Mouse (Mus musculus): Measurements from ENCODE around the gene Golm1.

Golm1 gene

DNA sequence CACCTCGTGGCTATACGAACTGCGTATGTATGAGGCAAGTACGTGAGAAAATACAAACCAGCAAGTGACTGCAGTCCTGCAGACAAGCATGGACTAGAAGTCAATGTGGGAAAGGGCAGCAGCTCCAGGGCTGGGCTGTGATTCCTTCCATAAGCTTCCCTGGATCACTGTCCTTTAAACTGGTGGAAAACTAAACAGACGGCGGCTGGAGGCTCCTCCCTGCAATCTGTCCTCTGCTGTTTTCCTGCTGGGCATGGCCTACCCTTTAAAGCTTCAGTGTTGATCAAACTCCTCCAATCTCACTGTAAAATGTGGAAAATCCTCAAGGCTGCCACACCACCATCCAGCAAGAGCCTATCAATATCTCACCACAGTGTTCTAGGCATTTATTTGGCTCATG lies 27.0 kb downstream of the Golm1 start:
- CTCF ChIA-PET, result no interaction called here

DNA sequence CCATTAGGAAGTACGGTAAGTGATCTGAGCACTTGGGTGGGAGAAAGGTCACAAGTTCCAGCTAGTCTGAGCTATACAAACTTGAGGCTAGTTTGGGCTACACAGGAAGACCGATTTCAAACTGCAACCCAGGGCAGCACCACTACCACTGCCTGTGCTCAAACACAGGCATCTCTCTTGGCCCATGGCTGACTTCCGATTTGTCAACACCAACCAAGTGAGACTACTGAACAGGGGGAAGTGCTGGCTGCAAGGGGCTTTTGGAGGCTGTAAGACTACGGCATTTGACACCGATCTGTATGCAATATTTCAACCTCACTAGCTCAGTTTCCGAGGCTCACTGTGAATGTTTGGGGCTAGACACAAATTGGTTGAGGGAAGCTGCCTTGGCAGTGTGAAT lies 28.1 kb downstream of the Golm1 start:
- CTCF ChIA-PET, result interaction anchor here (0.9 kb wide), 1 partner anchor 13 kb away, joined by 3 read pairs; no protein-coding TSS in a partner anchor

DNA sequence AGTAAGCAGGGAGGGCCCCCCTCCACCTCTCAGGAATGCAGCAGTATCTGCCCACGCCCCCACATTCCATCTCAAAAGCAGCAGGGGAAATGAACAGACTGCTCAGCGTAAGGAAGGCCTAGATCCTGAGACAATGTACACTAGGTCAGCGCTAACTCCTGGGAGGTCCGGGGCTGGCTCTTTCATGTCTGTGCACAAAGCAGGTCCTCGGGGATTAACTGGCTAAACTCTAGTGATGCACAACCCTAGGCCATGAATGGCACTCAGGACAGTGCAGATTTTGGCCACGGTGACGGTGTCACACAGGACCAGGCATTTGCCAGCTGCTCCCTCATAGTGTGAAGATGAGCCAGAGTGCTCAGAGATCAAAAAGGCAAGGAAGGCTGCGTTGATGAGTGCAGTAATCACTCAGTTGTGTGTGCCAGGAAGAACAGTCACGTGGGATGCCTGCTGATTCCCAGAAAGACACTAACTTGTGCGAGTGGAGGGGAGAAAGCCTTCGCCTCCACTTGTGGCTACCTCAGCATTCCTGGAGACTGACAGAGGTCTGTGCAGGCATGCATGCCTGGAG lies 28.9 kb downstream of the Golm1 start:
- CTCF ChIA-PET, result interaction anchor here (0.7 to 0.9 kb wide), 2 partner anchors 10 to 13 kb away, joined by 3 to 4 read pairs; no protein-coding TSS in a partner anchor

DNA sequence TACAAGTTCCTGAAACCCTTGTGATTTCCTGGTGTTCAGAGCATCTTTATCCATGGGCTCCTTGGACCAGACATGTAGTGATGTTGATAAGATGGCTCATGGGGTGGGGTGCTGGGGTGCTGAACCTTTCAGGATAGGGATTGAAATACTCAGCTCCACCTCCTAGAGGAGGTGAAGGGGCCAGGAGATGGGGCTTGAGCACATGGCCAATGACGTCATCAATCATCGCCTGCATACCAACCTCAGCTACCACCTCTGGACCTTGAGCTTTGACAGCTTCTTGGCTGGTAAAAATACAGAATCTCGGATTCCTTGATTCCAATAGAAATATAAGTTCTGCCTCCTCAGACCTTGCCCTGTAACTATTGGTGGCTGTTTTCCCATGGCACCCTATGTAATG lies 30.1 kb downstream of the Golm1 start:
- CTCF ChIA-PET, result interaction anchor here (0.8 kb wide), 1 partner anchor 83 kb away, joined by 3 read pairs; no protein-coding TSS in a partner anchor

DNA sequence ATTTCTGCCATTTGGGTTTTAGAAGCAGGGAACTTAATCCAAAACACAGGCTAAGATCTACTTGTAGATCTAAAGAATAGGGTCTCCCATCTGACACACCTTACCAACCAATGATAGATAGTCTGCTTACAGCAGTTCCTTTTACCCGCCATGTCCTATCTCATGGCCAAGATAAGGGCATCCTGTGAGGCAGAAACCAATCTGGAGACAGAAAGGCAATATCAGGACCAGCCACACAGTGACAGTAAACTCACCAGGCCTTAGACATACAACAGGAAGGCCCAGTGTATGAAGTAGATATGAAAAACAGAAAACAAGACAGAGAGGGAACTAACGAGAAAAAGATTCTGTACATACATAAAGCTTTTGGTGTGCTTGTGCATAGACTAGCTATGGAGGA lies 32.8 kb downstream of the Golm1 start:
- CTCF ChIA-PET, result no interaction called here

DNA sequence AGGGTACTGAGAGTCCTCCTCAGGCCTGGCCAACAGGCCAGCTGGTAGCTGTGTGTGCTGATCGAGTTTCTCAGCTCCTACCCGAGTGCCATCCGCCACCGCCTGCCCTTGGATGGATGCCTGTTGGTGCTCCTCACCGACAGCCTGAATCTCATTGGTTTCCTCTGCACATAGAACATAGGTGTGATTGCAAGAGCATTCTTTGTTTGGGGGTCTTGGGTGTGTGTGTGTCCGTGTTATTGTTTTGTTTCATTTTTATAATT lies 35.5 kb downstream of the Golm1 start:
- CTCF ChIA-PET, result no interaction called here

DNA sequence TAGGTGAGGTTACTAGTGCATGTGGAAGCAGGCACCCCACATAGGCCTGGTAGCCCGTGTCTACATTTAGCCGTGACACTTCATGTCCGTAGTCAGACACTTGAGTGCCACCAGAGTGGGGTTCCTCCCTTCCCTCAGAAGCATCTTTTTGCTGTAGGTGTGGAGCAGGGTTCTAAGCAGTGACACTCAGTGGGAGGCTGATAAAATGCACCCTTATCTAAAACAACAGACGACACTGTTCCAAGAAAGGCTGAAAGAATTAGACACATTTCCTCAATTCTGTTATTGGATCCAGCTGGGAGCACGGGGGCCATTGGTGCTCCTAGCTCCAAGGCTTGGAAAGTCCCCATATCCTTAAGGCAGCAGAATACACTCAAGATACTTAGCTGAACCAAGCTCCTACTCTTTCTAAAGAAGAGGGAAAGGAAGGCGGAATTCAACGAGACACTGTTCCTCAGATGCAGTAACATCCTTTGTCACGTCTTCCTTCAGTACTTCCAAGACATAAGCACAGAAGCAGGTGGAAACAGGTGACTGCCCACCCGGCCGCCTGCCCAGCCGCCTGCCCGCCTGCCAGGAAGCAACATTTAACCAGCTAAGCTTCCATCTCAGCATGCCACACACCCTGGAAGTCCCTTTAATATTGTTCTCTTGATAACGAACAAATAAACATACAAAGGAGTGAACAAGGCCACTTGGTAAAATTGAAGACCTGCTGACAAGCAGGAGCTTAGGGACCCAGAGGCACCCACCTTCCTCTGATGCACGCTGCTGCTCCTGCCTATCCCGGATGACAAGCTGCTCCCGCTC lies 36.0 kb downstream of the Golm1 start:
- CTCF ChIA-PET, result no interaction called here

DNA sequence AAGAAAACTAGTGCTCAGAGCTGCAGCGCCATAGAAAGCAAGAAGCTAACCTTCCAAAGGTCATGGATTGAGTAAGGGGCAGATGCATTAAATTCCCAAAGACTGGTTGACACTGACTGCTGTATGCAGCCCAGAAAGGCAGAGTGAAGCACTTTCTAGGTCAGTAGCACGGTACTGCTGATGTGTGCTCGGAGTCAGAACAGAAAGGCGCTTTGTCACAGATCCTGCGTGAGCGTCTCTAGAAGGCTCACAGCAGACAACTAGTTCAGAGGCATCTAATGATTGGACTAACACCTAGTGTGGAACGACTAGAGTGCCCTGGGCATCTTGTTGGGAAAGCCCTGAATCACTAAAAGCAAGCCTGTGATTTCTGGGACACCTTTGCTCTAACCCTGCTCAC lies 37.8 kb downstream of the Golm1 start:
- CTCF ChIA-PET, result no interaction called here

DNA sequence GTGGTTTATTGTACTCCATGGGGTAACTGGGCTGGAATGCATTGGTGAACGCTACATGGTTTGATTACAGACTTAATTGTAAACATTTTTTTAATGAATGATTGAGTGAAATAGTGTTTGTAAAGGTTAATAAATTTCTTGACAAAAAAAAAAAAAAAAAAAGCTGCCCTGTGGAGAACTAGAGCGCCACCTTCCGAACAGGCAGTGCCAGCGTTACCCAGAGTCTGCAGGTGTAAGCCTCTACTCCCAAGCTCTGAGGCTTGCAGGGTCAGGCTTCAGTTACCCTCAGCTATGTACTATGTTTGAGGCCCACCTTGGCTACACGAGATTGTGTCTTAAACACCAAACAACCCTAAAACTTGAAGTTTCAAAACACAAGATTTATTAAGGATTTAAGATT lies 41.0 kb downstream of the Golm1 start:
- CTCF ChIA-PET, result interaction anchor here (0.6 kb wide), 2 partner anchors 12 to 21 kb away, joined by 3 to 4 read pairs; no protein-coding TSS in a partner anchor

DNA sequence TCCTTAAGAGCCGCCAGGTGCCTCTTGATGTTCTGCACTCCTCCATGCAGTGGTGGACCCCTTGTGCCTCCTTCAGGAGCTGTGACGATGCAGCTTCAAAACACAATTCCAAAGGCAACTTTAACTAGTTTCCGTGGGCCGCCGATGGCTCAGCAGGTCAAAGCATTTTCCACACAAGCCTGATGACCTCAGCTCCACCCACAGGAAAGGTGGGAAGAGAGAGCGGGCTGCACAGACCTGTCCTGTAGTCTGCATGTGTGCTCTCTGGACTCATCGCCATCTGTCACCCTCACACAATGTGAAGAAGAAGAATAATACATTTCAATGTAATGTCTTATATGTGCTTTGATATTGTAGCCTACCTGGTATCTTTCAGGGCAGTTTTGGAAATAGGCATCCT lies 48.9 kb downstream of the Golm1 start:
- CTCF ChIA-PET, result no interaction called here

DNA sequence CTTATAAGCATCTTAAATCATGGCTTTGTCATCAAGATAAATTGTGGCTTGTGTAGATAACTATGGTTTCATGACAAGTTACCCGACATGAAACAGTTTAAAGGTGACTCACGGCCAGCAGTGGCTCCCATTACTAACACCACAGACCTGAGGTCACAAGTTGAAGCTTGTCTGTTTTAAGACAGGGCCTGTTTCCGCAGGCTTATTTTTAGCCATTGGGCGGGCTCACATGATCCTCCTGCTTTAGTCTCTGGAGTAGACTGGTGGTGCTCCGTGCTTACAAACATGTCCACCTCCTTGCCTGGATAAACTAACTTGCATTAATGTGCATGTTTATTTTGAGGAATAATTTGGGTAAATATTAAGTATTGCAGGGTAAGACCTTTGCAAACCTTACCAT lies 50.7 kb downstream of the Golm1 start:
- CTCF ChIA-PET, result no interaction called here

DNA sequence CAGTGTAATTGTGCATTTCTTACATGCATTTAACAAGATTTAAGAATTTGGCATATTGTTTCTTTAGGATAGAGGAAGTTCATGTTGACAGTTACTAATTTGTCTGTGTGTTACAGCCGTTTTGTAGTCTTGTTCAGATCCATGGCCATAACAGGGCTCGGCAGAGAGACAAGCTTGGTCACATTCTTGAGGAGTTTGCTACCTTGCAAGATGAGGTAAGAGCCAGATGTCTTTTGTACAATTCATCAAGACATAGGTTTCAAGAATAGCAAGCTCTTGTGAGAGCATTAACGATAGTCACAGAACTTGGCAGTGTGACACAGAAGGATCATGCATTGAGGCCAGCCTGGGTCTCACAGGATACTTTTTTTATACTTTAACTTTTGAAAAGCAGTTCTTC lies 51.2 kb downstream of the Golm1 start:
- CTCF ChIA-PET, result no interaction called here

DNA sequence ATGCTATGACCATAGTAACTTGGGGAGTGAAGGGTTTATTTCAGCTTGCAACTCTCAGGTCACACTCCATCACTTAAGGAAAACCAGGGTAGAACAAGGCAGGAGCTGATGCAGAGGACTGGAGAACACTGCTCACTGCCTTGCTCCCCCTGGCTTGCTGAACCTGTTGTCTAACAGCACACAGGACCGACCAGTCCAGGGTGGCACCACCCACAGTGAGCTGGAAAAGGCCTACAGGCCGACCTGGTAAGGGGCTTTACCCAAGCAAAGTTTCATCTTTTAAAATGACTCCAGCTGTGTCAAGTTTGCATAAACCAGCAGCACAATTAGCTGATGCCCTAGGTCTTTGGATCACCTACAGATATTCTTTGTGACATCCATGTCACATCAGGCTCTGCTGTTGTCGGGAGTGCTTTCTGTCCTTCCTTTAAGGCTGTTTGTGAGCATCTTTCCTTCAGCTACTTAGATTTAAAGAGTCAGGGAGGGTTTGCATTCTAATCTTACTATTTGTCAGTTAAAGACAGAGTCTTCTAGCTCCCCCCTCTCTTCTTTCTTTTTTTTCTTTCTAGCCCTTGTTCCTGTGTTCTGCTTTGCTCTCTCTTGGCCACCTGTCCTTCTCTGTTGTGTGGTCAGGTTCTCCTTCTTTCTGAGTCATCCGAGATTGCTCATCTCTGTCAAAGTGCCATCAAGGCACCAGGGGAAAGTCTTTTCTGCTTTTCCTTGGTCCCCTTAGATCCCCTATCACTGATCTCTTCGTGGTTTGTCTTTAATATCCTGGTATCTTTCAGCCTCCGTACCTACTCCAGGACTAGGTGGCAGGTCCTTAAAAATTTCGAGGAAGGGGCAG lies 53.7 kb downstream of the Golm1 start:
- CTCF ChIA-PET, result no interaction called here

DNA sequence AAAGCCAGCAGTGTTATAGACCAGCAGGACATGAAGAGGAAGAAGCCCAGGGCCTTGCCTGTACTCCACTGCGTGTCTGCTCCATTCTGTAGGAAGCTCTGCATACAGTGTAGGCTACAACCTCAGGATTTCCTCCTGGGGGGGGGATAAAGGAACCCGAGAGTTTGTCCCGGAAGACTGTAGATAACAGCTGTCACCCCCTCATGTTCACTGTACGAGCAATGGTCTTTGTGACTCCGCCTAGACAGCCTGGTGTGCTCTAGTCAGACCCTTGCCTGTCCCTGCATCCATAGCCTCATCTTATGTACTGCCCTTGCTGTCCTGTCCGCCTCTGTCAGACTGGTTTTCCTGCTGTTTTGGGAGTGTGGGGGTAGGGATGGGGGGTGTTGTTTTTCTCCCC lies 57.1 kb downstream of the Golm1 start:
- CTCF ChIA-PET, result no interaction called here

DNA sequence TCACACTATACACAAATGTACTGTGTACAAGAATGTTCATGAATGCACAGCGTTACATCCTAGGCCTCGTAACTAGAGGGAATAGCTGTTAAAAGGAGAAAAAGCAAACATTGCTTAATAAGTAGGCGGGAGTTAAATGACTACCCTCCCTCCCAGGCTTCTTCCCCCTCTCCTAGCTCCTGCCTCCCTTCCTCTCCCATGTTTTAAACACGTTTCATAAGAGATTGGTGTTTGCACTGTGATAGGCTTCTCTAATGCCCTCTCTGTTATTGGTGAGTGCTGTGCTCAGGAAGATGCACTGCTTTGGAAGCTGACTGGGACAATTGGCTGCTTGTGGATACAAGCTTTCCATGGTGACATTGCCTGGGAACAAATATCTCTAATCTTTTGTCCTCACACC lies 60.1 kb downstream of the Golm1 start:
- CTCF ChIA-PET, result no interaction called here

DNA sequence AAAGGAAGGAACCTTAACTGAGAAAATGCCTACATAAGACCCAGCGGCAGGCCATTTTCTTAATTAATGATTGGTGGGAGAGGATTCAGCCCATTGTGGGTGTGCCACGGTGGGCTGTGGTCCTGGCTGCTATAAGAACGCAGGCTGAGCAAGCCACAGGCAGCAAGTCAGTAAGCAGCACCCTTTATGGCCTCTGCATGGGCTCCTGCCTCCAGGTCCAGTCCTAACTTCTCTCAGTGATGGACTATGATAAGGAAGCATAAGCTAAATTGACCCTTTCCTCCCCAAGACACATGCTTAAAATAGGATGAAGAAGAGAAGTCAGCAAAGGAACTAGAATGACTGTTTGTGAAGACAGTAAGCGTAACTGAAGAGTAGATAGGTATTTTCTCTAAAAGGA lies 60.5 kb downstream of the Golm1 start:
- CTCF ChIA-PET, result no interaction called here

DNA sequence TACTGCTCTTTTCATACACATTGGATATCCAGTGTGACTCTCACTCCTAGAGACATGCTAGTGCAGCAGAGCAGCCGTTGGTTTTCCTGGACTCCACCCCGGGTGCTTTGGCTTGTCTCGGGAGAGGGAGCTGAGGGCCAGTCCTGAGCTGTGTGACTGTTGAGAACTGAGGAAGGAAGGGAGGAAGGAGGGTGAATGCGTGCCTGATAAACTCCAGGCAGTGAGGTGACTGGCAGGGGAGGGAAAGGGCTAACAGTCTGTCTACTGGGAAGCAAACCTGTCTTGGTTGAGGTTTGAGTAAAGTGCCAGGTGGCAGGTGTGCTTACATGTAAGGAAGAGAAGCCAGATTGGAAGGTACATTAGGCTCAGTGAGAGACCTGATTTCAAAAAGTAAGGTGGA lies 61.7 kb downstream of the Golm1 start:
- CTCF ChIA-PET, result no interaction called here

DNA sequence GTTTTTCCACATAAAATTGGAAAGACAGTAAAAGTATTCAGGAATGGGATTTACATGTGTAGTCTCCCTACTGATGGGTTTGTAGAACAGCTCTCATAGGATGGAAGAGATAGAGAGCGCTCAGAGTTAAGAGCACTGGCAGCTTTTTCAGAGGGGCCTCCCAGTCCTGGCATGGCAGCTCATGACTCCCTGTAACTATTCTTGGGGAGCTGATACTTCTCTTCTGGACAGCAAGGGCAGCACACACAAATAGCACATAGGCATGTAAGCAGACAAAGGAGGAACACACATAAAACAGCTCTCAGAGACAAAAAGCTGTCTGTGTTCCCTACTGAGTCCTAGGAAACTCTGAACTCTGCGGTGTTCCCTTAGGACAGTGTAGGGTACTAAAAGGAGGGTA lies 65.2 kb downstream of the Golm1 start:
- CTCF ChIA-PET, result no interaction called here

DNA sequence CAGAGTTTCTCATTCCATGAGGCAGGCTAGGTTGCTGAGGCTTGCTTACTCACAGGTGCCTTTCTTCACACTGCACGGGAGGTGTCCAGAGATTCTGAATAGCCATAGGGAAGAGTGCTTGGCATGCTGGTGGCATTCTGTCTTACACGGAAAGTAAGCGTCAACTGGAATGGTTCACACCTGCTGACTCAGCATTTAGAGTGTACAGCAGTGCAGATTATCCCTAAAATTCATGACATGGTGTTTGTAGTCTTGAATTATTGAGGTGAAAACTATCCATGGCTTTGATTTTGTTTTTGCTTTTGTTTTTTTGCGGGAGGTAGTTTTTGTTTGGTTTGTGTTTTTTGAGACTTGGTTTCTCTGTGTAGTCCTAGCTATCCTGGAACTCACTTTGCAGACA lies 65.7 kb downstream of the Golm1 start:
- CTCF ChIA-PET, result no interaction called here

DNA sequence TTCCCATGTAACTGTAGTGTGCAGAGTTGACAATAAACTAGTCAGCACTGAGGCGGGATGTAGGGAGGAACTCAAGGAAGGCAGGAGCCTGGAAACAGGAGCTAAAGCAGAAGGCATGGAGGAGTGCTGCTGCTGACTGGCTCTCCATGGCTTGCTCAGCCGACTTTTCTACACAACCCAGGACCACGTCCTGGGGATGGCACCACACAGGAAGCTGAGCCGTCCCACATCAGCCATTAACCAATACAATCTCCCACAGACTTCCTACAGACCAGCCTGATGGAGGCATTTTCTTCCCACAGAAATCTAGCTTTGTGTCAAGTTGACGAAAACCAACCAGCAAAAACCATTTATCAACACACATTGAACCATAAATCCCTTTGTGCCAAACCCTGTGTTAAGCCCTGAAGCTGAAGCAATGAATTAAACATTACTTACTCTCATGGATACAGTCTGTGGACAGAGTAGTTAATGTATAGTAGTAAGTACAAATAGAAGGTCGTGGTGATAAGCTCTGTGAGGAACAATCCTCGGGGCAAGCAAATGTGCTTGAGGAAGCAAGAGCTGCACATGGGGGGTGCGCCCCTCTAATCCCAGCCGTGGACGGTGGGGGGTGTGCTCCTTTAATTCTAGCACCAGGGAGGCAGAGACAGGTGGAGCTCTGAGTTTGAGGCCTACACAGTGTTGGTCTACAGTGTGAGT lies 70.2 kb downstream of the Golm1 start:
- CTCF ChIA-PET, result no interaction called here

DNA sequence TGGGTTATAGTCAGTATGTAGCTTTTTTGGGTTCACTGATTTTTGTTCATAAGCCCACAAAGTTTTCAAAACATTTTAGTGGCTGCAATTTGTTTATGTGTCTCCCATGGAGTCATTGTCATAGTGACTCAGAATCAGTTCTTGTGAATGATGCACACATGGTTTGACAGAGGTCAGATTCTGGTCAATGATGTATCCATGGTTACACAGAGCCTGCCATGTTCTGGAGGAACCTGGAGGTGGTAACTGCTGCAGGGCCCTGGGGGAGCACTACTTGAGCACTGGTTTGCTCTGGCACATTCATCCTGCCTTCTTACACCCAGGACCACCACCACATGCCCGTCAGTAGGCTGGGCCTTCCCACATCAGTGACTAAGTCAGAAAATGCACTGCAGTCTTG lies 71.1 kb downstream of the Golm1 start:
- CTCF ChIA-PET, result no interaction called here

DNA sequence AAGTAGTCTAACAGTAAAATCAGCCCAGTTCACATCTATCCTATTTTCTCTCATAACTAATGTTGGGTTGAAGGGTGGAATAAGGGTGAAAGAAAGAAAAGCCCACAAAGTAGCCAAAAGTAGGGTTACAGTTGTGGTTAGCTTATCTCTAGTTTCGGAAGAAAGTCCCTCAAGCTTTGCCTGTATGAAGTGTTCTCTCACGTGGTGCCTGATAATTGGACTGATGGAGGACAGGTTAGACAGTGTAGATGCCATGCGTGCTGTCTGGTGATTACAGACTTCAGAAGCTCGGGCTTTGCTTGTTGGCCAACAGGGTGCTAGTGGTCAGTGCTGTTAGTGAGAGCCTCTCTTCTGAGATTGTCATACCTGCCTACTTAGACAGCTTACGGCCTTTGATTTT lies 72.5 kb downstream of the Golm1 start:
- CTCF ChIA-PET, result no interaction called here

DNA sequence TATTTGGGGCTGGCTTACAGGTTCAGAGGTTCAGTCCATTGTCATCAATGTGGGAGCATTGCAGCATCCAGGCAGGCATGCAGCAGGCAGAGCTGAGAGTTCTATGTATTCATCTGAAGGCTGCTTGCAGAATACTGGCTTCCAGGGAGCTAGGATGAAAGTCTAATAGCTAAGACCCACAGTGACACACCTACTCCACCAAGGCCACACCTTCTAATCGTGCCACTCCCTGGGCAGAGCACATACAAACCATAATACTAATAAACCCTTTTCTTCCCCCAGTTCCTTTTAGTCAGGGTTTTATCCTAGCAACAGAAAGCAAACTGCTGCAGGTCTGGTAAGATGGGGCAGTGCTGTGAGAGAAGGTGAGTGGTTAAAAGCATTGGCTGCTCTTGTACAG lies 83.0 kb downstream of the Golm1 start:
- CTCF ChIA-PET, result no interaction called here
